8 mouse cellular contexts compared by ENCODE assay signal in the genomic region with DNA sequence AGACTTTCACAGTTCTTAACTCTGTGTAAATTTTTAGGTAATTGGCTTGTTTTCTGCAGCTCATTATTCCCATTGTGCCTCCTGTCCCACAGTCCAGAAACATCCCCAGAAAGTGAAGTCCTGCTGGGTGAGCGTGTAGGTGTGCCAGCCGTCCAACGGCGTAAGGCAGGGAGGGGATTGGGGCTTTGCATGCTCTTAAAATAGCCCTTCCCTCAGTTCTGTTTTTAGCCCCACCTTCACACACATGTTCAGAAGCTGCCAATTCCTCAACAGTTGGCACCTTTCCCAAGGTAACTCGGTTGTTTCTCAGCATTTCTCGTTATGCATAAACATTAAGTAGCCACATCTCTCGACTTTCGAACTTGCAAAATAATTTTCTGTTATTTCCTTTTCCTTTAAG. TPM values are rescaled to one million over a fixed set of nuclear protein-coding genes. Genes with fewer than 3 reads are reported as not detected.
A peak's percentile ranks its signal among the peaks of the same experiment; 100 is the strongest.
DNase-seq lines count a peak whose midpoint lies in the region; ATAC-seq and TF ChIP-seq lines count a peak whose summit lies in the region.
"Had no signal": no experiment of that assay in that cellular context is flagged by ENCODE, and none has a peak within 500 bp of the region (broad histone marks: within the 10 kb centered on the region; RNA-seq: fewer than 3 reads in every experiment).

No protein-coding gene starts in this region.

- no peaks in the 10 kb centered on the region for H3K4me1 ChIP-seq in hindbrain, postnatal 0 days (ENCODE audit: insufficient read depth, low read length)
- H3K4me1 ChIP-seq in hindbrain, embryonic 16.5 days (ENCODE audit: control insufficient read depth, insufficient read depth, low read depth, low read length): no peaks in the 10 kb centered on the region
- H3K4me1 ChIP-seq in heart, embryonic 11.5 days (ENCODE audit: control insufficient read depth, insufficient read depth, low read length): no peaks in the 10 kb centered on the region

- H3K4me3 ChIP-seq in hindbrain, postnatal 0 days (ENCODE audit: low read length): no peak overlapping the region
- H3K4me3 ChIP-seq in hindbrain, embryonic 16.5 days (ENCODE audit: low read length): no peak overlapping the region
- H3K4me3 ChIP-seq in heart, embryonic 11.5 days (ENCODE audit: low read depth, low read length): no peak overlapping the region
- no peak overlapping the region for H3K4me3 ChIP-seq in myocyte

- no peak overlapping the region for H3K9ac ChIP-seq in hindbrain, postnatal 0 days (replicated peaks; ENCODE audit: low read length)
- no peak overlapping the region for H3K9ac ChIP-seq in hindbrain, embryonic 16.5 days (ENCODE audit: low read depth, low read length)
- no peak overlapping the region for H3K9ac ChIP-seq in heart, embryonic 11.5 days (ENCODE audit: low read depth, low read length)

- TF ChIP-seq CTCF in hindbrain, postnatal 0 days (IDR thresholded peaks at IDR 0.05; ENCODE audit: low read depth): no peak

- no peak overlapping the region for H3K27ac ChIP-seq in hindbrain, postnatal 0 days
- no peak overlapping the region for H3K27ac ChIP-seq in hindbrain, embryonic 16.5 days (ENCODE audit: low read depth, low read length)
- no peak overlapping the region for H3K27ac ChIP-seq in heart, embryonic 11.5 days (ENCODE audit: low read depth, low read length)

- no peak for TF ChIP-seq POLR2A in myocyte (IDR thresholded peaks at IDR 0.05; ENCODE audit: insufficient read length, low read depth)

- no peaks in the 10 kb centered on the region for H3K9me3 ChIP-seq in hindbrain, postnatal 0 days (ENCODE audit: low read length)
- no peaks in the 10 kb centered on the region for H3K9me3 ChIP-seq in hindbrain, embryonic 16.5 days (ENCODE audit: control insufficient read depth, low read length)
- no peaks in the 10 kb centered on the region for H3K9me3 ChIP-seq in heart, embryonic 11.5 days (replicated peaks; ENCODE audit: control insufficient read depth, low read length)

- WGBS in hindbrain, postnatal 0 days: 62% methylated on average over 8 of the region's 8 CpGs
- WGBS in hindbrain, embryonic 16.5 days: 72% methylated on average over 8 of the region's 8 CpGs
- 63% methylated on average over 8 of the region's 8 CpGs for WGBS in heart, embryonic 11.5 days (ENCODE audit: insufficient replicate concordance)

- no peak overlapping the region for H3K4me2 ChIP-seq in hindbrain, postnatal 0 days (ENCODE audit: low read depth, low read length)
- no peak overlapping the region for H3K4me2 ChIP-seq in hindbrain, embryonic 16.5 days (ENCODE audit: low read length)
- peak overlapping the region; percentile 31; the same call in 1 of the 2 replicates for H3K4me2 ChIP-seq in heart, embryonic 11.5 days
- H3K4me2 ChIP-seq in myocyte (ENCODE audit: low read depth): peak overlapping the region; percentile 27

- no peak for ATAC-seq in hindbrain, postnatal 0 days
- ATAC-seq in hindbrain, embryonic 16.5 days: no peak
- ATAC-seq in heart, embryonic 11.5 days (replicated peaks; ENCODE audit: insufficient number of reproducible peaks, low FRiP score, low TSS enrichment): no peak
- ATAC-seq: Patski had no signal

- H3K36me3 ChIP-seq in hindbrain, postnatal 0 days (ENCODE audit: insufficient read depth, low read length): no peaks in the 10 kb centered on the region
- H3K36me3 ChIP-seq in hindbrain, embryonic 16.5 days (ENCODE audit: control insufficient read depth, insufficient read depth, low read length): no peaks in the 10 kb centered on the region
- no peaks in the 10 kb centered on the region for H3K36me3 ChIP-seq in heart, embryonic 11.5 days (ENCODE audit: control insufficient read depth, insufficient read depth, low read length)
- H3K36me3 ChIP-seq in myocyte (ENCODE audit: control insufficient read depth, insufficient read depth): no peaks in the 10 kb centered on the region

- peak; percentile 5 for DNase-seq in hindbrain, postnatal 0 days (ENCODE audit: low spot score)
- DNase-seq in cerebellum, postnatal 36 days: peak; percentile 3 to 7
- no peak for DNase-seq in lung, postnatal 14 days
- DNase-seq in urinary bladder, postnatal 36 days (ENCODE audit: low spot score in 2 of 2): no peak

- H3ac ChIP-seq in myocyte (ENCODE audit: control insufficient read depth, insufficient read length): no peak overlapping the region

- H3K79me2 ChIP-seq in myocyte (ENCODE audit: control insufficient read depth, insufficient read depth): no peaks in the 10 kb centered on the region

- H3K27me3 ChIP-seq in hindbrain, postnatal 0 days (ENCODE audit: insufficient read depth, low read length): no peaks in the 10 kb centered on the region
- no peaks in the 10 kb centered on the region for H3K27me3 ChIP-seq in hindbrain, embryonic 16.5 days (replicated peaks; ENCODE audit: control insufficient read depth, insufficient read depth, low read length)
- no peaks in the 10 kb centered on the region for H3K27me3 ChIP-seq in heart, embryonic 11.5 days (ENCODE audit: control insufficient read depth, insufficient read depth, low read length)
- H3K27me3 ChIP-seq in myocyte (ENCODE audit: control insufficient read depth, insufficient read depth, insufficient read length): no peaks in the 10 kb centered on the region
- H3K27me3 ChIP-seq: Patski had no signal

TF ChIP-seq in myocyte, 11 proteins besides CTCF, POLR2A, EP300 and RAD21:
- TF ChIP-seq USF1 (IDR thresholded peaks at IDR 0.05; ENCODE audit: low read depth): no peak
- TF ChIP-seq CEBPB (IDR thresholded peaks at IDR 0.05; ENCODE audit: insufficient read depth, poor library complexity, severe bottlenecking): no peak
- no peak for TF ChIP-seq MYOG (IDR thresholded peaks at IDR 0.05; ENCODE audit: control insufficient read depth in 1 of 3, insufficient read depth in 1 of 3, insufficient read length in 2 of 3, low read depth in 2 of 3)
- TF ChIP-seq SRF (IDR thresholded peaks at IDR 0.05; ENCODE audit: control insufficient read depth, insufficient read length, low read depth): no peak
- TF ChIP-seq MAX (IDR thresholded peaks at IDR 0.05; ENCODE audit: low read depth): no peak
- no peak for TF ChIP-seq E2F4 (IDR thresholded peaks at IDR 0.05; ENCODE audit: insufficient read depth)
- TF ChIP-seq REST (IDR thresholded peaks at IDR 0.05; ENCODE audit: insufficient read depth, insufficient read length): no peak
- no peak for TF ChIP-seq TCF12 (IDR thresholded peaks at IDR 0.05; ENCODE audit: insufficient read depth, poor library complexity, severe bottlenecking)
- no peak for TF ChIP-seq MYOD1 (IDR thresholded peaks at IDR 0.05; ENCODE audit: control insufficient read depth in 1 of 3, insufficient read length in 2 of 3, low read depth in 2 of 3)
- no peak for TF ChIP-seq POLR2AphosphoS2 (IDR thresholded peaks at IDR 0.05; ENCODE audit: insufficient read length, low read depth)
- TF ChIP-seq TCF3 (IDR thresholded peaks at IDR 0.05; ENCODE audit: insufficient read length, low read depth): no peak
TF ChIP-seq in myocyte: peak in this region for 0.

RNA-seq across cellular contexts. Expression of a gene that starts 17.6 kb away (rescaled TPM):
- total RNA-seq in hindbrain, postnatal 0 days (2014; rRNA removed): 2.4 and 2.7 TPM in 2 replicates
- 4.1 and 4.3 TPM in 2 replicates for polyA plus RNA-seq in hindbrain, postnatal 0 days (2015; fragmentation: Nextera tagmentation; extraction: Ambion mirVana)
- polyA plus RNA-seq in hindbrain, embryonic 16.5 days (2015; fragmentation: Nextera tagmentation; extraction: Ambion mirVana): 4.4 and 4.9 TPM in 2 replicates
- polyA plus RNA-seq in heart, embryonic 11.5 days (2014; fragmentation: Nextera tagmentation; extraction: Ambion mirVana): 13.5 and 14.1 TPM in 2 replicates
- 0.13 TPM for polyA plus RNA-seq in myocyte (2012; fragmentation: generic; extraction: Trizol)

RNA-seq across cellular contexts. Expression of a gene that starts 35.6 kb away (rescaled TPM):
- 1.5 and 2.0 TPM in 2 replicates for total RNA-seq in hindbrain, postnatal 0 days (2014; rRNA removed)
- polyA plus RNA-seq in hindbrain, postnatal 0 days (2015; fragmentation: Nextera tagmentation; extraction: Ambion mirVana): 2.1 and 3.5 TPM in 2 replicates
- polyA plus RNA-seq in hindbrain, embryonic 16.5 days (2015; fragmentation: Nextera tagmentation; extraction: Ambion mirVana): 1.3 and 1.5 TPM in 2 replicates
- 0.46 and 0.80 TPM in 2 replicates for polyA plus RNA-seq in heart, embryonic 11.5 days (2014; fragmentation: Nextera tagmentation; extraction: Ambion mirVana)
- 0.32 TPM for polyA plus RNA-seq in myocyte (2012; fragmentation: generic; extraction: Trizol)

Comparison
In these comparisons a context has a peak if more than half of its experiments do, and no peak if none do; other contexts are left out.
1. DNase-seq: peak in hindbrain, postnatal 0 days (single experiment) and cerebellum, postnatal 36 days (2 of 2); none in lung, postnatal 14 days (single experiment) and urinary bladder, postnatal 36 days (0 of 2).
2. H3K4me2 ChIP-seq: peak in heart, embryonic 11.5 days (single experiment) and myocyte (single experiment); none in hindbrain, postnatal 0 days (single experiment) and hindbrain, embryonic 16.5 days (single experiment).